Mouse (Mus musculus) Patski (cell line): ENCODE measurements at regions not wholly inside any gene's neighbourhood (a gene's known extent, or its start where the extent isn't known, plus 50 kb on each side); places are given as distances from the start of the nearest gene placed in this dataset.

Experiments
- ATAC-seq: fragments of 100-300 bp; one replicate; pipeline ENCODE4 v1.8.0; 2021
- CTCF ChIA-PET: fragments of 350-600 bp; sonication (Branson Sonifier 250); formaldehyde crosslinking; loops from one replicate; lab custom pipeline; 2022; ENCODE audit warnings: inconsistent platforms; lab: Charles Lee
- POLR2A ChIA-PET: fragments of 350-600 bp; sonication (Branson Sonifier 250); formaldehyde crosslinking; loops from one replicate; lab custom pipeline; 2022; ENCODE audit warnings: antibody characterized with exemption, inconsistent platforms; lab: Charles Lee
- DNase-seq: peaks from one replicate; pipeline ENCODE4 v3.0.0-alpha.2; 2011; ENCODE audit warnings: low read depth, low spot score
- H3K27me3 ChIP-seq: fragments of 371-371 bp; one replicate; pipeline ENCODE4 v1.5.1; 2021
- CTCF ChIP-seq: fragments of 100-300 bp; IDR thresholded peaks from one replicate; pipeline ENCODE4 v1.5.1; 2021
- in situ Hi-C: fragments of 300-500 bp; cut with MboI; formaldehyde crosslinking; loops from 3 replicates; pipeline ENCODE4 v1.11.1; 2018; ENCODE audit warnings: low pct_unique_long_range_greater_than_20kb, mixed read lengths

DNA sequence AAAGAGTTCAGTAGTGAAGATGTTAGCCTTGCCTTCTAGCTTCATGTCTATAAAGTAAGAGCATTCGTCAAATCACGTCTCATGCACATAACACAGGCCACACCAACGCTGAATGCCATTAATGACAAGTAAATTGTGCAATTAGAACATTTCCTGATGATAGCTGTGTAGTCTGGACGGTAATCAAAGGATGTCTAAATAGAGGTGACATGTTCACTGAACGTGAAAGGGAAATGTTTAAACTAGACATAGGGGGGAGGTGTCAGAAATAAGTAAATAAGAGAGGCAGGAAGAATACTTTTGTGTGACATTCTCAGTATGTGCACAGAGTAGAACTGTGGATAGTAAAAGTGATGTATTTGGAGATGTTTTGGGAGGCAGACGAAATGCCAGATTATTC, 61.5 kb upstream of the Htr1f start:
- TF ChIP-seq CTCF: no peak
- no peak for DNase-seq
- no peak for ATAC-seq
- in situ Hi-C loops: no loop called here
- POLR2A ChIA-PET: no interaction called here
- CTCF ChIA-PET: no interaction called here
- no peaks in the 10 kb centered on the region for H3K27me3 ChIP-seq

DNA sequence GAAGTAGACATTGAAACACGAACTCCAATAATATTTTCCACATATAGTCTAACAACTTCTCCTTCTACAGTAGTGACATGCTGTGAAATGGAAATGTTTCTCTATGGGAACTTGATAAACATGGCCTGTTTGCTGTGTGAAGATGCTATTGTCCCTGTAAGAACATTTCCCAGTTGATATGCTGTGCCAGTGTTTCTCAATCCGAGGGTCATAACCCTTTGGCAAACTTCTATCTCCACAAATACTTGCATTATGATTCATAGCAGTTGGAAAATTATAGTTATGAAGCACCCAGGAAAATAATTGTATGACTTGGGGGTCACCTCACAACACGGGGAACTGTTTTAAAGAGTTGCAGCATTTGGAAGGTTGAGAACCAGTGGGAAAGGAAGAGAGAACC, 57.1 kb upstream of the Htr1f start:
- H3K27me3 ChIP-seq: no peaks in the 10 kb centered on the region
- ATAC-seq (no peak), DNase-seq (no peak)
- ChIA-PET CTCF (no interaction called here), POLR2A (no interaction called here)
- TF ChIP-seq CTCF: no peak
- in situ Hi-C loops: no loop called here

DNA sequence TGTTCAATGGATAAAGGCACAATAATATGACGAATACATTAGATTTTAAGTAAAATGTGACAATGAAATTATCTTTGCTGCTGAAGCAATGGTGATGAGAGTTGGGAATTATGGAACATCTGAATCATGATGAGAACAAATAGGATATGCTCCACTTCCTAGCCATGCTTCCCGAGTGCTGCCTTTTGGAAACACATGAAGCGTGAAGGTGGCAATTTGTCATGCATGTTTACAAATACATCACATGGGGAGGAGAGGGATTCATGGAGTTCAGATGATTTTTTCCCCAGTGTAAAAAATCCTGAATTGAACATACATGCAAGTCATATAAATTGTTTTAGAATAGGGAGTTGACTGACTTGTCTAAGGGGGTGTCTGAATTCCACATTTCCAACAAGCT, 54.6 kb upstream of the Htr1f start:
- no peak for TF ChIP-seq CTCF
- POLR2A ChIA-PET: no interaction called here

GRCm38 (mm10) chr16:65155536-65155935, 49.9 kb upstream of the Htr1f start:
- DNase-seq: no peak
- POLR2A ChIA-PET: no interaction called here
- ATAC-seq: no peak
- in situ Hi-C loops: no loop called here
- TF ChIP-seq CTCF: no peak
- CTCF ChIA-PET: no interaction called here
- H3K27me3 ChIP-seq: peaks cover 3% of the 10 kb centered on the region

More for the DNA sequence above, 54.6 kb upstream of the Htr1f start:
- no peaks in the 10 kb centered on the region for H3K27me3 ChIP-seq
- no peak for ATAC-seq
- in situ Hi-C loops: no loop called here
- DNase-seq: no peak
- CTCF ChIA-PET: no interaction called here
